Mouse (Mus musculus): ENCODE data around the gene Cnga4. TPM values are rescaled to one million over a fixed set of nuclear protein-coding genes. Genes with fewer than 3 reads are reported as not detected.

The Cnga4 gene
- polyA plus RNA-seq, 1 experiment from 2014 or later: not detected

Other genes starting within 250 kb of the Cnga4 start
- gene Olfr684, start 240.9 kb upstream of the Cnga4 start, polyA plus RNA-seq (2015; fragmentation: Nextera tagmentation; extraction: Ambion mirVana): not detected in 2 replicates
- not detected in 2 replicates for gene Olfr685, start 218.6 kb upstream of the Cnga4 start, polyA plus RNA-seq (2015; fragmentation: Nextera tagmentation; extraction: Ambion mirVana)
- gene Olfr686, start 197.1 kb upstream of the Cnga4 start, polyA plus RNA-seq (2015; fragmentation: Nextera tagmentation; extraction: Ambion mirVana): not detected in 2 replicates
- not detected in 2 replicates for gene Olfr688, start 116.5 kb upstream of the Cnga4 start, polyA plus RNA-seq (2015; fragmentation: Nextera tagmentation; extraction: Ambion mirVana)
- not detected in 2 replicates for gene Olfr689, start 93.4 kb upstream of the Cnga4 start, polyA plus RNA-seq (2015; fragmentation: Nextera tagmentation; extraction: Ambion mirVana)
- not detected in 2 replicates for gene Olfr690, start 70.5 kb upstream of the Cnga4 start, polyA plus RNA-seq (2015; fragmentation: Nextera tagmentation; extraction: Ambion mirVana)
- 0.13 and 0.21 TPM in 2 replicates for gene Olfr691, start 62.3 kb upstream of the Cnga4 start, polyA plus RNA-seq (2015; fragmentation: Nextera tagmentation; extraction: Ambion mirVana)
- not detected in 2 replicates for gene Olfr692, start 36.3 kb upstream of the Cnga4 start, polyA plus RNA-seq (2015; fragmentation: Nextera tagmentation; extraction: Ambion mirVana)
- gene Gm5901, start 29.5 kb upstream of the Cnga4 start, polyA plus RNA-seq (2015; fragmentation: Nextera tagmentation; extraction: Ambion mirVana): not detected in 2 replicates
- 46.3 and 47.8 TPM in 2 replicates for gene Fam160a2, start 4.5 kb upstream of the Cnga4 start, polyA plus RNA-seq (2015; fragmentation: Nextera tagmentation; extraction: Ambion mirVana)
- 0.62 and 0.87 TPM in 2 replicates for gene Cckbr, start 21.2 kb downstream of the Cnga4 start, polyA plus RNA-seq (2015; fragmentation: Nextera tagmentation; extraction: Ambion mirVana)
- 18.3 and 22.1 TPM in 2 replicates for gene Cavin3, start 77.7 kb downstream of the Cnga4 start, polyA plus RNA-seq (2015; fragmentation: Nextera tagmentation; extraction: Ambion mirVana)
- gene Smpd1, start 149.8 kb downstream of the Cnga4 start, polyA plus RNA-seq (2015; fragmentation: Nextera tagmentation; extraction: Ambion mirVana): 66.3 and 68.9 TPM in 2 replicates
- 234 and 240 TPM in 2 replicates for gene Apbb1, start 177.1 kb downstream of the Cnga4 start, polyA plus RNA-seq (2015; fragmentation: Nextera tagmentation; extraction: Ambion mirVana)
- 0.44 TPM in 1 of 2 replicates, not detected in the other for gene Hpx, start 195.6 kb downstream of the Cnga4 start, polyA plus RNA-seq (2015; fragmentation: Nextera tagmentation; extraction: Ambion mirVana)
- gene Trim3, start 229.0 kb downstream of the Cnga4 start, polyA plus RNA-seq (2015; fragmentation: Nextera tagmentation; extraction: Ambion mirVana): 65.4 and 74.5 TPM in 2 replicates
- 146 and 151 TPM in 2 replicates for gene Timm10b, start 235.5 kb downstream of the Cnga4 start, polyA plus RNA-seq (2015; fragmentation: Nextera tagmentation; extraction: Ambion mirVana)
- gene Arfip2, start 235.8 kb downstream of the Cnga4 start, polyA plus RNA-seq (2015; fragmentation: Nextera tagmentation; extraction: Ambion mirVana): 75.6 and 79.9 TPM in 2 replicates
- 14.7 and 15.1 TPM in 2 replicates for gene Gm45799, start 236.0 kb downstream of the Cnga4 start, polyA plus RNA-seq (2015; fragmentation: Nextera tagmentation; extraction: Ambion mirVana)
- 1.7 and 2.5 TPM in 2 replicates for gene Dnhd1, start 246.3 kb downstream of the Cnga4 start, polyA plus RNA-seq (2015; fragmentation: Nextera tagmentation; extraction: Ambion mirVana)